Mouse (Mus musculus) lung, postnatal 25 days (tissue): ENCODE measurements around the gene Cracr2a.

Experiments used
- DNase-seq: peaks from one replicate; pipeline ENCODE4 v3.0.0; 2022; ENCODE audit warnings: low spot score

The Cracr2a gene

DNA sequence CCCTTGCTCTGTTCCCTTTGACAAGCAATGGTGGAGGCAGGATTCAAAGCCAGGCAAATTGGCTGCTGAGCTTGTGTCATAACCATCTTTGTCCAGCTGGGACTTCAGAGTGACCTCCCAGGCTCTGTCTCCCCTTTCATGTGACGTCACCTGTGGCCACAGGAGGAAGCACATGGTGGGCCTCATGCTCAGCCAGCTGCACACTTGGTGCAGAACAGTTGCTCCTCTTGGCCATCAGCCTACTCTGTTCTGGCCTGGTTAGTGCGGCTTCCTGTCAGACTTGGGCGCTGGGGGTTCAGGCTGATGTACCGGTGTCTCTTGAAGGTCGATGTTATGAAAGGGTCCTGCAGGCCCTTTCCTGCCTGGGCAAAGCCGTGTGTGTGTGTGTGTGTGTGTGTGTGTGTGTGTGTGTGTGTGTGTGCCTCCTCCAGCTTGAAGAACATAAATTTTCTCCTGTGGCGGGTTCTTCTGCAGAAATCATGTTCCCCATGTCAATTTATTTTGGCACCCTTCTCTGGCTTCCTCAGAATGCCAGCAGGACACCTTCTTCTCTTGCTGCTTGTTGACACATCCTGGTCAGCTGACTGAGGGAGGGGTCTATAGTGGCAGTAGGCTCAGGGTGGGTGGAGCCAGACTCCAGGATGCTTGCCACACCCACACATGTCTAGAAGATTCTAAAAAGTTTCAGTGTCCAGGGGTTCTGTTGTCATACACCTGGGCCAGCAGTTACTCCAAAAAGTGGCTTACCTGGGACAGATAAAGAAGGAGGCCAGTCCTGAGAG is 5.0 kb downstream of the Cracr2a start:
- DNase-seq: peak; percentile 68

DNA sequence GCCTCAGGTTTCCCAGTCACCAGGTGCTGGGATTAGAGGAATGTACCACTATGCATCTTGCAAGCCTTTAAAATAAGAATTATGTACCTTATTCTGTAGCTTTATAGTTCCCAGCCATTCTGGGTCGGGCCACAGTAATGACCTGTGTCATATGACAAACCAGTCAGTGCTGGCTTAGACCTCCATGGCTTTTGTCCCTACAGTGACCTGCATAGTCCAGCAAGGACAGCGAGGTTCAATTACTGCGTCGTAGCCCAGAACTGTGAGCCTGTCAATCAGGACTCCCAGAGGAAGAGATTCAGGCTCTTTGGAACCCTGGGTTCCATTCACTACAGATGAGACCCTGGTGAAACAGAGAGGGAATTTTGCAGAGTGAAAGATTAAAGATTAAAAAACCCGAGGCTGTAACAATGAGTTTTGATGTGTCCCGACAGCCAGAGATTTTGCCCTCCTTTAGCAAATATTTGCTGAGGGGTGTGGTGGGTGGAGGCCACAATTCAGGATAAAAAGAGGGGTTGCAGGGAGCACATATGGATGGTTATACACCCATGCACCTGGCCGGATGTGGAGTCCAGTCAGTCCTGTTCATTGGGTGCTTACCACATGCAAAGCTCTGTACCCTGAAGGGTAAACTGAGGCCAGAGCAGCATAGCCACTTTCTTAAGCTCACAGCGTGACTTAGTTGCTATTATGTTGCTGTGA is 10.9 kb downstream of the Cracr2a start:
- no peak for DNase-seq

DNA sequence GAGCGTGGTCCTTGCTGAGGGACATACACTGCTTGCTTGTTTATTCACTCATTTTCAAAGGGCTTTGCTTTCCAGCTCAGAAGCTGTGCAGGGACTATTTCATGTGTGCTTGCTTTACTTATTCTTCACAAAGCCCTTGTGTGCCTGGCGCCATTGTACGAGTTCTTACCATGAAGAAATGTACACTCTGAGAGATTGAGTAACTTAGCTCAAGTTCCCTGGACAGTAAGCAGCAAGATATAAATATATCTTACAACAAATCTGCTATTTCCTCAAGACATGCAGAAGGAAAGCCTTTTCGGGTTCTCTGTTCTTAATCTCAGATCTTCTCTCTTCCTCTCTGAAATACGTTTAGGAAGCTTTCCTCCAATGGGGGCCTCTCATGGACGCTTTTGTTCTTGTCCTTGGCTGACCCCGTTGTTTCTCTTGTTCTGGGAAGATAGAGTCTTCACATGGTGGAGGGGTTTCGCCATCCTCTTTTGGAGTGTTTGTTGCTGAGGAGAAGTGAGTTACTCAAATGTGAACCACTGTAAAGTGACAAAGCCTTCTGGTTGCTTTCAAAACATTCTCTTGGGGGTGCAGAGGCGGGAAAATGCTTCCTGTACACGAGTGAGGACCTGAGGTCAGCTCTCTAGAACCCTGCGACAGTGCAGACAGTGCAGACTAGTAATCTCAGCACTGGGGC is 12.8 kb downstream of the Cracr2a start:
- DNase-seq: peak; percentile 47

DNA sequence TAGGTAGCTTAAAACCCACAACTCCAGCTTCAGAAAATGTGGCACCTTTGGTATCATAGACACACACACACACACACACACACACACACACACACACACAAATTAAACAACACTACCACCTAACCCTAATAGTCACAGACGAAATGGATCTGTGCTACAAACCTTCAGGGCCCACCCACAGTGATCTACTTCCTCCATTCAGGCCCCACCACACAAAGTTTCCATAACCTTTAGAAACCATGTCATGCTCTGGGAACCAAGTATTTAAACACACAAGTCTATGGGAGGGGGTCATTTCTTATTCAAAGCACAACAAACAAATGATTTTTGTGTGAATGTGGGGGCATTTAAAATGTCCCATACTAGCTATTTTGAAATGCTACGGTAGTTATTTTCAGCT is 14.1 kb downstream of the Cracr2a start:
- DNase-seq: no peak

DNA sequence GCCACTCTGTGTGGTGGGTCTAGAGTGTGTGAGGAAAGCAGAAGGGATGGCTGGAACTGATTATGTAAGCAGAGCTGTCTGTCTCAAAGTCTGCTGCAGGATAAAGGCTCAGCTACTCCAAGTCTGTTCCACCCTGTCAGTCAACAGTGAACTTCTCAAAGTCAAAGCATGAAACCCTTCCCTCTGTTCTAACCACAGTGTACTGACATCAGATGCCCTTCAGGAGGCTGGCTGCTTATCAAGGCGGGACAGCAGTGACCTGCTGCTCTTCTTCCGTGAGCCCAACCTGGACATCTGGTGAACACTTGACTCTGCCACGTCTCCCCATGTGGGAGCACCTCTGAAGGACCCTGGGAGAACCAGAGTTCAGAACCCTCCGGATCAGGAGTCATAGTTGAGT is 16.6 kb downstream of the Cracr2a start:
- DNase-seq: no peak

DNA sequence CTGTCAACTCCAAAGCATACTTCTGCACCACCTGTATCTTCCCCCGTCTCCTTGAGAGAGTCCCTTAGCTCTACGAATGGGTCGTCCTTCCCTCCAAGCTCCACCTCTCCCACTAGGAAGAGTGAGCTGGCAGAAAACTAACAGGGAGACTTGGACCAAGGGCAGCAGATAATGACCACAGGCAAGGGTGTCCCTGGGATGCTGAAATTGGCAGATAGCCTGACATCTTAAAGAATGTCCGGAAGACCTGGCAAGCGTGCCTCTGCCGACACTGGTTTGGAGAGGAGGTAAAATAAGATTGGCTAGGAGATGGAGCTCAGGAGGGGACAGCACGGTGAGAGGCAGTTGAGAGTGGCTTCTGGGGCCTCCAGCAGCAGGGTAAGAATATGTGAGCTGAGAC is 17.2 kb downstream of the Cracr2a start:
- no peak for DNase-seq

DNA sequence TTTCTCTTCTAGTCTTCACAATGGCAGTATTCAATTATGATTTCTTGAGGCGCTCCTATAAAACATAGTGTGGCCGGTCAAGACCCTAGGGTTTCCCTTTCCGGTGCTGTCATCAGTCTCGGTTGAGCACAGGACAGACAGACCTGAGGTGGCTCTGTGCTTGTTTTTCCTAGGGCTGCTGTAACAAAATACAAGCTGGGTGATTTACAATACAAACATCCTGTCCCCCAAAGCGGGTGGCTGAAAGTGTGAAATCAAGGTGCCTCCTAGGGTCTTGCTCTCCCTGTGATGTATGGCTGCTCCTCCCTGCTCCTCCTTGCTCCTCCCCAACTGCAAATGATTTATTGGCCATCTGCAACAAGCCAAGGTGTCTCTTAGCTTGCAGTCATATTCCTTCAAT is 17.7 kb downstream of the Cracr2a start:
- no peak for DNase-seq

DNA sequence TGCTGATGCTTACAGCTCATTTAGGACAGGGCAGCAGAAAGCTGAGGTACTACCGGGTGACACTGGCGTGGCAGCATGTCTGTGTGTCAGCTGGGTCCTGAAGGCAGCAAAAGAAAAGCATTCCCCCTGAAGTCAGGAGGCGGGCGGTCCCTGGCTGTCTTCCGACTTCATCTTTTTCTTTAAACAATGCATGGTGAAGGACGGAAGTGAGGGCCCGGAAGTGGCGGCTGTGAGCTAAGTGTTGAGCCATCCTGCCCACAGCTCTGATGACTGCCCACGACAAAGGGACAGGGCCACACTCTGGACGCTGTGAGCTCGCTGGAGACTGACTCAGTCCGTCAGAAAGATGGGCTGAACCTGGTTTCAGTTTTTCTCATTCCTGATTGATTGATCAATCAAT is 20.8 kb downstream of the Cracr2a start:
- no peak for DNase-seq

DNA sequence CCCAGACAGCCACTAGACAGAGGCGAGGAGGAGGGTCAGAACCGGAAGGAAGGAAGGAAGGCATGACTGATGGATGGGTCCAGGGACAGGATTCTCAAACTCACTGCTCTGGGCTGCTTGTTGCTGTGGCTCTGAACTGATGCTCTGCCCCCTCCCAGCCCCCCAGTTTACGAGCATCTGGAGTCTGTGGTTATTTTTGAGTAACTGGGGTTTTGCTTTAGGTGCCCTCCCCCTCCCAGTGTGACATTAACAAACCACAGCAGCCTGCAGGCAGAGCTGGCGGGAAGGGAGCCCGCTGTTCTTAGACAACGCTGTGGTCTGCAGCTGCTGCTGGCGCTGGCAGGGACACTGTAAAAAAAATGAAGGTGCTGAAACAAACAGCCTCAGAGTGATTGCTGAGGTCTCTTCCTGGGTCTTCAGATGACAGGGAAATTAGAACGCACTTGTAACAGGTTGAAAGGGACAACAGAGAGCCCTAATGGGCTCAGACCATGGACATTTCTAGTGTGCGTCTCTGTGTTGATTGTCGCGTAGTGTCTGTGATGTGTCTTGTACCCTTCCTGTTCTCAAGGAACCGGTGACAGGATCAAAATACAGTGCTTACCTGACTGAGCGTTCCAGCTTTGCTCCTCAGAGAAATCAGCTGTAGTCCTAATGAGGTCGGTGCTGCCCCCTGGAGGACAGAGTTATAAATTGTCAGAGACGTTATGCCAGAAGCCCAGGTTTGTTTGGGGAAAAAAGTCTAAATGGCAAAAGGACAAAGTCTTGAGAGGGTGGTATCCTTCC is 21.4 kb downstream of the Cracr2a start:
- DNase-seq: peak; percentile 83

DNA sequence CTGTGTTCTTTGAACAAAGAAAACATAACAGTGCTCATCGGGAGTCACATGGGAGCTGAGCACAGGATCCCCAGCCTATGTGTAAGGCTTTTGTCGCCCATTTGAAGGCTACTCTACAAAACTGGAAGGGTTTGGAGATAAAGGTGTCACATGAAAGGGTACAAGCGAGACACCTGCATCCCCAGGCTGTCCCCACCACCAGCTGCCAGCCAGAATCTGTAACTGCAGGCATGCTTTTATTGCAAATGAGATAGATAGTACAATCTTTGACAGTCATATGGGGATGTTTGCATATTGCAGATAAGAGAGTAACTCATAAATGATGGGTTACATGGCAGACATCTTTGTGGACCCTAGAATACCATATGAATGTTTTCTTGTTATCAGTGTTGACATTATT is 30.3 kb downstream of the Cracr2a start:
- DNase-seq: no peak

DNA sequence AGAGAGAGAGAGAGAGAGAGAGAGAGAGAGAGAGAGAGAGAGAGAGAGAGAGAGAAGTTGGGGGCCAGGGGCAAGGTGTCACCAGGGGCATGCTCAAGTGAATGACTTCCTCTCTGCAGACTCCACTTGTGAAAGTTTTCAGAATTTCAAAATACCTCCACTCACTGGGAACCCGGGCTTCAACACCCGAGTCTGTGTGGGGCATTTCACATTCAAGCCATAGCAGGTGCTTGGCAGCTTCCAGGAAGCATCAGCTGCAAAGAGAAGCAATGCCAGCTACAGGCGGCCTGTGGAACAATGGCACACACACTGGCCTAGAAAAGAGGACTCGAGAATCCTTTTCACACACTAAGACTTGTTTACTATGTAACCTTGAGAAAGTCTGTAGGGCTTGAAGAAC is 32.3 kb downstream of the Cracr2a start:
- no peak for DNase-seq

DNA sequence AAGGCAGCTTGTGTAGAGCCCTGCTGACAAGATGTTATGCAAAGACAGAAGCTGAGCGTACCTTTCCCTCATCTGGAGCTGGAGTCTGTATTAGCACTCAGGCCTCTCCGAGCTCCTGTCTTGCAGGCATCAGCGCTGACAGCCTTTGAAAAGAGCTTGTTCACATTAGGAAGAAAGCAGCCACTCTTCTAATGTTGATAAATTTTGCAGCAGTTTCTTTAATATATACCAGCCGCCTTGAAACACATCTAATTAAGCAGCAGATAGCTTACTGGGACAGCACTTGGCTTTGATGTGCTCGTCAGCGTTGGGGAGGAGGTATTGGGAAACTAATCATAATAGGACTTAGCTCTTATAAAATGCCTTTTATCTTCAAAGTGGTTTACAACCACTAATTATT is 38.1 kb downstream of the Cracr2a start:
- no peak for DNase-seq

DNA sequence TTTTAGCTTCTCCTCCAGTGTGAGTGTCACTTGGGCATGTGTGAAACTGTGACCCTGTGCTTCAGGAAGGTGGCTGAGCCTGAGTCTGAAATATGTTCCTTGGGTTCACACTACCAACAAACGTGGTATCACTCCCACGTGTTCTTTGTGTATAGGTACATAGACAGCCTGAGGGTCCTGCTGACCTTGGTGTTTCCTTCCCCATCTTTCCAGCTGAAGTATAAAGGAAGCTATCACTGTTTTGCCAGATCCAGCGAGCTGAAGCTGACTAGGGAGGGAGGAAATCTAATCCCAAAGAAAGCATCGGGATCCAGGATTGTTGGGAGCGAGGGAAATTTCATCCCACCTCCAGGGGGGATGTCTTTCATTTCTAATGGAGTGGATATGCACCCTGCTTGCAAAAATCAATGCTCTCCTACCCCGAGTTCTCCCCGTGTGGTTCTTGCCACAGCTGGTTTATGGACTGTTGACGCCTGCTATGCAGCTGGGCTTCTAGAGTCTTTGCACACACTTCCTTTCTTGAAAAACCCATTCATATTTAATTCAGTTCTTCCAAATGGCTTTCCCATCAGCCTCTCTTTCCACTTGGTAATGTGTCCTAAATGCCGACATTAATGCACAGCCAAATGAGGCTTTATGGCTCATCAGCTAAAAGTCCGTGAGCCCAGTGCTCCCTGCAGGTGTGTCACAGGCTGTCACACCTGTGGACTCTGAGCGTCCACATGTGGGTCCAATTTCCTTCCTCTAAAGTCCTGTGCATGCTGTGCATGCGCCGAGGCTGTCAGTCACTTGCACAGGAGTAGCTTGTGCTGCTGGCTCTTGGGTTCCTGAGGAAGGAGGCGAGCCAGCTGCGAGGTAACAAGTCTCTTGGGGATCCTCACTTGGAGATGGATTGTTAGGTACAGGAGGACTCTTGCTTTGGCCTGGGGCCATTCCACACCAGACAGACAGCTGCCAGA is 44.2 kb downstream of the Cracr2a start:
- DNase-seq: no peak

DNA sequence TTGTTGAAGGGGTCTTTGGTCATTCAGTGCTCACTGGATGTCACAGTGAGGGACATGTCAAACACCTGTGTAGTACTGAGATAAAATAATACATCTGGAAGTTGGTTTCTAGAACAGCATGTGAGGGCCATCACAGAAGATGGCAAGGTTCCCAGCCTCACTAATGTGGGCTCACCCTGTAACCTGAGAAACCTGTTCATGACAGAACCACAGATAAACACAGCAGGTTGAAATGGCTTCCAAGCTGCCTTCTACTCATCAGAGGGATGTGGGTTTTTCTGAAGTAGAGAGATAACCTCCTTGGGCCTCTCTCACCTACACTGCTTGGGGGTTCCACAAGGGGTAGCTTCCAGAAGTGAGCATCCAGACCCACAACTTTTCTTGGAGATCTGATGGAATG is 48.5 kb downstream of the Cracr2a start:
- no peak for DNase-seq

DNA sequence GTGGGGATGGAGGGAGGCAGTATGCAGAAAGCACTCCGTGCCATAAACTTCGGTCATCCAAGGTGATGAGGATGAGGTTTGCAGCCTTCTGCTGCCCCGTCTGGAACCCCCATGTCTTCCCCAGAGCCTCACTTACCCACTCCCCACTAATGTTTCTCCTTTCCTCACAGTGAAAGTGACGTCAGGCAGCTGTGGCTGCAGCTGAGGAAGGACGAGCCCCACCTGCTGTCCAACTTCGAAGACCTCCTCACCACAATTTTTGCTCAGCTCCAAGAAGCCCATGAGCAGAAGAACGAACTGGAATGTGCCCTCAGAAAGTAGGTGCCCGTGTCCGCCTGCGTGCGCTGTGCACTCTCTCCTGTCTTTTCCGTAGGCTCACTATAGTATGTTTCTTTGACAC is 50.1 kb downstream of the Cracr2a start:
- DNase-seq: peak; percentile 17

DNA sequence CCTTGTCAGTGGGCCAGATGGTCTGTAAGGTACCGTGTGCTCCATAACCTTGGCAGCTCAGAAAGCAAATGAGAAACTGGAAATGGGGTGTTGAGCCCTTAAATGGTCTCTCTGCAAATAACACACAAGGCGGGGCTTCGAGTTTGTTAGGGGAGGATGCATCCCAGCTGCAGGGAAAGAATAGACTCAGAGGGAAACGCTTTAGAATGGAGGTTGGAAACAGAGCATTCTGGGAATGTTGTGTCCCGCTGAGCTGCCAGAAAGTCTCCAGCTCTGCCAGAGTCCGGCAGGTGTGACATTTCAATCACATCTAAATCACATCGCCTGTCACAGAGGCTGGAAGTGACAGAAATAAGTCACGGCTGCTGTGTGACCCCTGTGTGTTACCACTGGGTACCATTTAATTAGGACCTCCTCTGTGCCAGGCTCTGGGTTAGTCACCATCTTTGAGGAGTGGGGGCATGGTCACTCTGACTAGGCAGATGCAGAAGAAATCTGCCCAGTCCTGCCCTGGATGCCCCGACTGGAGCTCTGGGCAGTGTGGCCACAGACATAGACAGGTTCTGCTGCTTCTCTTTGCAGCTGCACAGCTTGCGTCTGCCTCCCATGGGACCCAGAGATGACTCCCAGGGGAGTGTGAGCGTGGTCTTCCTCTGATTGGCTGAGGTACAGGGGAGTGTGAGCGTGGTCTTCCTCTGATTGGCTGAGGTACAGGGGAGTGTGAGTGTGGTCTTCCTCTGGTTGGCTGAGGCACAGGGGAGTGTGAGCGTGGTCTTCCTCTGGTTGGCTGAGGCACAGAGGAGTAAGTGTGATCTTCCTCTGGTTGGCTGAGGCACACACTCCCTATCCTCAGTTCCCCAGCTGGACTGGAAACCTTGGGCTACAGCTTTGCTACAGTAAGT is 53.2 kb downstream of the Cracr2a start:
- DNase-seq: peak; percentile 61

DNA sequence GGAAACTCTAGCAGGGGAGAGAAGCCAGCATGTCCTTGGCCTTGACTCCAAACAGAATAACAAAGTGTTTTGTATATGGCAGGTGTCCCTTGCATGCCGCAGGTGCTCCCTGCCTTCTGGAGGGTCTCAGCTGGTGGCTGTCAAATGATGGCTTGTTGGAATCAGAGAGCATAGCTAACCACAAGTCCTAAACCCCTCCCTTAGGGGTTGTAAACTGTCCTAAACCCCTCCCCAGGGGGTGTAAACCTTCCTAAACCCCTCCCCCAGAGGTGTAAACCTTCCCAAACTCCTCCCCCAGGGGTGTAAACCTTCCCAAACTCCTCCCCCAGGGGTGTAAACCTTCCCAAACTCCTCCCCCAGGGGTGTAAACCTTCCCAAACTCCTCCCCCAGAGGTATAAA is 55.5 kb downstream of the Cracr2a start:
- no peak for DNase-seq

DNA sequence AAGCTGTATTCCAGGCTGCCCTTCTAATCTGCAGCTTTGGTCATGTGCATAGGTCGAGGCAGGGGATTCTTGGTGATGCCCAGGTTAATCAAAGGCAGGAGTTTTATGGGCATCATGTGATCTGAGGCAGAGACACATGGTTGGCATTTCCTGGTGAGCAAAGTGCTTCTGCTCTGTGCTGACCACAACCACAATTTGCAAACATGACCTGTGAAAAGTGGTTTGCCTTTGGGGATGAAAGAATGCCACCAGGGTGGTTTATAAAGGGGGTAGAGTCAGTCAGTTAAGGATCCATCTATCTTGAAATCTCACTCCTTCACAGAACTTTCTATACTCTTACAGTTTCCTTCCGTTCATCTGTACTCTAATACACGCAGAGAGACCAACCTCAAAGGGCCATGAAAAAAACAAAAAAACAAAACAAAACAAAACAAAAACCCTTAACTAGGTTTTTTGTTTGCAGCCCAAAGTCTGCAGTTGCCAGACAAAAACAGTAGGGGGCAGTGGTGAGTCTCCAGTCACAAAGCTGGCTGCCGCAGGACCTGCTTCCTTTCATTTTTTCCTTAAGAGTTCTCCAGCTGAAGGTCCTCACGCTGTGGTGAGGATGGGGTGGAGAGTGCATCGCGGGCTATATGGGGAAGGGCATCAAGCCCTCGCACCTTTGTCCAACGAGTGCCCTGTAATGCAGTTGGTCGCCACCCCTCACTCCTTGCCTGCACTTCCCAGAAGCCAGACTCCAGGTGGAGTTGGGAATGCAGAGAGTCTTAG is 56.3 kb downstream of the Cracr2a start:
- peak; percentile 45 for DNase-seq

DNA sequence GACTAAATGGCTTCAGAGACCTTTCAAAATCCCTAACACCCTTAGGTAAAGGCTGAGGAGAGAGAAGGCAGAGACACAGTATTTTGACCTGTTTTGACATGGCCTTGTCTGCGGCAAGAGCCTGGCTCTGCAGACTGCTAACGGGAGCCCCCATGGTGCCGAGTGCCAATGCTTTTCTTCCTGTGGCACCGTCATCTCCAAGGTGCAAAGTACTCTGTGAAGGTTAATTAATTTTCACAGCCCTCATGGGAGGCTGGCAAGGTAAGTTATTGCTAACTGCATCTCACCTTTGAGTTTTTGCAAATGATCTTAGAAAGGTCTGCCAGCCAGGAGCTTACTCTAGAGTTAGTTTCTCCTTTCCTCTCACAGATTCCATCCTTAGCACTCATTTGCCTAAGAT is 57.5 kb downstream of the Cracr2a start:
- DNase-seq: no peak
